Mouse (Mus musculus): ENCODE data around the gene Tekt5.

The Tekt5 gene

DNA sequence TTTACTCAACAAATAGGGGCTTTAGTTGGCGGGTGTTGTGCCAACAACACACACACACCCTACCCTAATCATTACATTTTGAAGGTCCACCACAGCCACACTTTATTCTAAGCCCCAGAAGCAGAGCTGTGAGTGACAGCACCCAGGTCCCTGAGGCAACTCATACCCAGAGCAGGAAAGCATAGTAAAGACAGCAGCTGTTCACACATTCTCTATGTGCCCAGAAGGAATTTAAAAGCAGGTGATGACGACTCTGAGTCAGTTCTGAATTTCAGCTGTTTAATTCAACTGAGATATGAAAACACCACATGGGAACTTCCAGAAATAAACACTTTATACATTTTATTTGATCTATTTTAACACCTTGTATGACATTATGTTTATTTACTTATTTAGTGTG is 15.8 kb downstream of the Tekt5 start:
- no peak for DNase-seq (ENCODE audit: low spot score in 2 of 2)

- DNase-seq (ENCODE audit: low spot score in 2 of 2) = no peak
Observed at GRCm38 (mm10) chr16:10377286-10377685, 18.0 kb downstream of the Tekt5 start.

DNA sequence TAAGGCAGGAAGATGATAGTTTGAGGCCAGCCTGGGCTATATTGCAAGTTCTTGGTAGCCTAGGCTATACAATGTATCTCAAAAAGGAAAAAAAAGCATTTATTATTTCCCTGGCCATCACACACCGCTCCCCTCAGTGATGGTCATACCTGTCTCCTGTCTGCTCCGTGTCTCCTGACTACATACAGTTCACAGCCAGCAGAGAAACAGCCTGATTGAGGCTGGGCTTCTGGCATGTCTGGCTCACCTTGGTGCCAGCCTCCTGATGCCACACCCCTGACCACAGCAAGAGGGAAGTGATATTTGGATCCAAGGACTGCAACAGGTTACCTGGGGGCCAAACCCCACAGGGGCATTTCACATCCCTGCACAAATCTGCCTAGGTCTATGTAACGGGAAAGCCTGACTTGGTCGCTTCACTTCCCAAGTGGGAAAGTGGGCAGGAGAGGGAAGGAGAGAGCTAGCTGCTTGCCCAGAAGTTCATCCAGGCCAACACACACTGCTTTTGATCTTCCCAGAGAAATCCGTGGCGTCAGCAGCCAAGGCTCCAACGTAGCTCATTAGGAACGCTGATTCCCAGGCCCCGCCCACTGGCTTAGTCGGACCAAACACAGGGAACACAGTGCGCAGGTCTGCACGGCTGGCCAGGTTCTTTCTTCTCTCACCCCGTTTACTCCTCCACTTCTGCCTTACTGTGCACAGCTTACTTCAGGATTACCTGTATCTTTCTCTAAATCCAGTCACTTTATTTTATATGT is 20.9 kb downstream of the Tekt5 start:
- DNase-seq (ENCODE audit: low spot score in 2 of 2) = no peak

- no peak for DNase-seq (ENCODE audit: low spot score in 2 of 2)
Observed at GRCm38 (mm10) chr16:10372372-10372771, 22.9 kb downstream of the Tekt5 start.

GRCm38 (mm10) chr16:10369996-10370395 is 25.3 kb downstream of the Tekt5 start:
- no peak for DNase-seq (ENCODE audit: low spot score in 2 of 2)

DNA sequence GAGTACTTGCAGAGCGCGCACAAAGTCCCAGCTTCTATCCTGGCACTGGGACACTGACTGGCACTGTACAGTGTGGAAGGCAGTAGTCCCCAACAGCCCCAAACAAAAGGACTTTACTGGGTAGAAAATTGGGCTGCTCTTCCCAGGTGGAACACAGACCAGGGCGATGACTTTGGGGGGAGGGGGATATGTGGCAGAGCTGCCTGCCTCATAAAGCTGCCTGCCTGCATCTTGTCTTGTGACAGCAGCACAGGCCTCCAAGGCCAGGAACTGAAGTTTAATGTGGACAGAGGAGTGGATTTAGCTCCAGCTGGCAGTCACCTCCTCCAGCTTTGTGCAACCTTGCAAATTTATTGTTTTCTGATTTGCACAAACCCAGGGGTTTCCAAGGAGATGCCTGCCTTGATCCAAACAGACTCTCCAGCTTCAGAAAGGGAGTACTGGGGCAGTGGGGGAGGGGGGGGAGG is 25.8 kb downstream of the Tekt5 start:
- DNase-seq (ENCODE audit: low spot score in 2 of 2) = no peak

GRCm38 (mm10) chr16:10366240-10367217 is 28.8 kb downstream of the Tekt5 start:
- no peak for DNase-seq (ENCODE audit: low spot score in 2 of 2)

DNA sequence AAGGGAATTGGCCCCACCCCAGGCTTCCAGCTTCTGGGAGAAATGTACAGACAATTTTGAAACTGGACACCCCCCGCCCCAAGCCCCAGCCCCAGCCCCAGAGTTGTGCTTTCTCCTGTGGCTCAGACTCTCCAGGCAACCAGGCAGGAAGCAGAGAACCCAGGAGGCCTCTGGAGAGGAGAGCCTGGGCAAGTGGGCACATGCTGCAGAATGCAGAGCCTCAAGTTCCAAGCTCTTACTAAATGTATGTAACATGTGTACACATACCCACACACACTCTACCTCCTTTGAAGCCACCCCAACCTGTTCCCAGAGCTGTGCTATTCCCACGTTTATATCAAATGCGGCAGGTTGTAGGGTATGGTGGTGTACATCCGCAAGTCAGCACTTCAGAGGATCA is 29.5 kb downstream of the Tekt5 start:
- no peak for DNase-seq (ENCODE audit: low spot score in 2 of 2)

- DNase-seq (ENCODE audit: low spot score in 2 of 2) = no peak
Observed at GRCm38 (mm10) chr16:10363061-10363460, 32.2 kb downstream of the Tekt5 start.

DNA sequence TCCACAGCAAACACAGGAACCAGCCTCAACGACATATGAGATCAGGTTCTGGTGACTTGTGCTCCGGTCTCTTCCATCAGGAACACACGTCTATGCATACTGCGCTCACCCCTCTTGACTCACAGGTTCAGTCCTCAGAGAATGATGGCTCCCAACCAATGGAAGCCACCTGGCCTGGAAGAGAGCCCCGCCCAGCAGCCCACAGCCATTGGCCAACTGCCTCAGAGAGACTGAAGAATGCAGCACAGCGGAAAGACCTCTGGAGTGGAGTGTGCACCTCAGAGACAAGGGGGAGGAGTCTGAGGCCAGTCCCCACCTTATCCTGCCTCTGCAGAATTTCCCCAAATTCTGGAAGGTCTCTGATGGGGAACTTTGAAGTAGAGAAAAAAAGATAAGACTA is 36.0 kb downstream of the Tekt5 start:
- DNase-seq (ENCODE audit: low spot score in 2 of 2) = no peak

DNA sequence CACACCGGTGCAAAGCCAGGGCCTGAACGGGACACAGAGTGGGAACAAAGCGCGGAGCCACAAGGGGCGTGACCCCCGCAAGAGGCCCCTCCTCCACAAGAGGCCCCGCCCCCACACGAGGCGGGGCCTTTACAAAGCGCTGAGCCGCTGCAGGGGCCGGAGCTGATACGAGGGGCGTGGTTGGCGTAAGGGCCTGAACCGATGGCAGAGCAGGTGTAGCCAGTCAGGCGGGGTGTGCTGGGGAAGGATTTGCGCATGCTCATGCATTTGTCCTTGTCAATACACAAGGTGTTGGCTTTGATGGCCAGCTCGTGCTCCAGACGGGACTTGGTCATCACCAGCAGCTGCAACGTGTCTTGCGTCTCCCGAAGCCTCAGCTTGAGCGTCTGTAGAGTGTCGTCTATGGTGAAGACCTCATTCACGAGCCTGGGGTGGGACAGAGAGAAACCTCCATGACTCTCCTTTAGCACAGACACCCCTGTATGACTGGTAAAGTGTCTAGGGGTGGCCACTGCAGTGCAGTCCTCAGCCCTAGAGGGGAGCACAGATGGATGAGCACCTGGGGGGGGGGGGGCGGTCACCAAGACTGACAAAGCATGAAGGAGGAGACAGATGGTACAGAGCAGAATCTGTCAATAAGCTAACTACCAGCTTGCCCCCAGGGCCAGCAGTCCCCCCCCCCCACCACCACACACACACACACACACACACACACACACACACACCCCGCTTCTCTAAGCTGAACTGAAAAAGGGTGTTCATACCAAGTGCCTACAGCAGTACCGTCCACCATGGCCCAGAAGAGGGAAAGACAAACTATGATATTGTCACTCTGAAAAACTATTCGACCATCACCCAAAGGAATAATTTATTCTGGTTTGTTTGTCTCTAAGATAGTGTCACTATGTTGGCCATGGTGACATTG is 37.0 kb downstream of the Tekt5 start:
- peak; percentile 29 to 37 for DNase-seq (ENCODE audit: low spot score in 2 of 2)

DNA sequence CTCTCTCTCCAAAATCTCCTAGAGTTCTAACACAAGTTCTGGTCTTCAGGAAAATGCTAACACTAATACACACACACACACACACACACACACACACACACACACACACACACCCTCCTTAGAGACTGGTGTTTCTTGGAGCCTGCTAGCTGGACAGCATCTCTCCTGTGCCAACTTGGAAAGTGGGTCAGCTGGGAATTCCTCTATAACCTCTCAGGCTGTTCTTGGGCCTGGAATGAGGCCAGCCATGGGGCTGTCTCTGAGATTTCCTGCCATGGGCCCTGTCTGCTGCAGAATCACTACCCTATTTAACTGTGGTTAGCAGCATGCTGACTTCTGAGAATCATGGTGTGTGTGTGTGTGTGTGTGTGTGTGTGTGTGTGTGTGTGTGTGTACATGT is 40.3 kb downstream of the Tekt5 start:
- no peak for DNase-seq (ENCODE audit: low spot score in 2 of 2)

- no peak for DNase-seq (ENCODE audit: low spot score in 2 of 2)
Observed at GRCm38 (mm10) chr16:10351050-10351636, 44.1 kb downstream of the Tekt5 start.

- no peak for DNase-seq (ENCODE audit: low spot score in 2 of 2)
Observed at GRCm38 (mm10) chr16:10349876-10350275, 45.4 kb downstream of the Tekt5 start.

GRCm38 (mm10) chr16:10349436-10349835 is 45.9 kb downstream of the Tekt5 start:
- no peak for DNase-seq (ENCODE audit: low spot score in 2 of 2)

- DNase-seq (ENCODE audit: low spot score in 2 of 2) = no peak
Observed at GRCm38 (mm10) chr16:10347551-10347950, 47.7 kb downstream of the Tekt5 start.

GRCm38 (mm10) chr16:10341110-10341509 is 54.2 kb downstream of the Tekt5 start:
- DNase-seq (ENCODE audit: low spot score in 2 of 2) = no peak

GRCm38 (mm10) chr16:10339930-10340329 is 55.4 kb downstream of the Tekt5 start:
- no peak for DNase-seq (ENCODE audit: low spot score in 2 of 2)

DNA sequence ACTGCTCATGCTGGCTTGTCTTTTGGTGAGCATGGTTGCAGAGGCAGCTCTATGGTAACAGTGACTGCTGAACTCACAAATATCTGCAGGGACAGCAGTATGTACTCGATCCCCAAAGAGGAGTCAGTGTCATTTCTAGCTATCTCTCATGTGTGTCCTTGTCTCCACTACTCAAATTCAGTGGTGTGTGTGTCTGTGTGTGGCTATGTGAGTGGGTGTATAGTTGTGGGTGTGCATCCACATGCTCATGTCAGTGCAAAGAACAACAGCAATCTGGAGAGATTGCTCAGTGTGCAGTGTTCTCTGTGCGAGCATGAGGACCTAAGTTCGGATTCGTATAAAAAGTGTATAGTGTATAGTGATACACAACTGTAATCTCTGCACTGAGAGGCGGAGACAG is 56.7 kb downstream of the Tekt5 start:
- no peak for DNase-seq (ENCODE audit: low spot score in 2 of 2)

DNA sequence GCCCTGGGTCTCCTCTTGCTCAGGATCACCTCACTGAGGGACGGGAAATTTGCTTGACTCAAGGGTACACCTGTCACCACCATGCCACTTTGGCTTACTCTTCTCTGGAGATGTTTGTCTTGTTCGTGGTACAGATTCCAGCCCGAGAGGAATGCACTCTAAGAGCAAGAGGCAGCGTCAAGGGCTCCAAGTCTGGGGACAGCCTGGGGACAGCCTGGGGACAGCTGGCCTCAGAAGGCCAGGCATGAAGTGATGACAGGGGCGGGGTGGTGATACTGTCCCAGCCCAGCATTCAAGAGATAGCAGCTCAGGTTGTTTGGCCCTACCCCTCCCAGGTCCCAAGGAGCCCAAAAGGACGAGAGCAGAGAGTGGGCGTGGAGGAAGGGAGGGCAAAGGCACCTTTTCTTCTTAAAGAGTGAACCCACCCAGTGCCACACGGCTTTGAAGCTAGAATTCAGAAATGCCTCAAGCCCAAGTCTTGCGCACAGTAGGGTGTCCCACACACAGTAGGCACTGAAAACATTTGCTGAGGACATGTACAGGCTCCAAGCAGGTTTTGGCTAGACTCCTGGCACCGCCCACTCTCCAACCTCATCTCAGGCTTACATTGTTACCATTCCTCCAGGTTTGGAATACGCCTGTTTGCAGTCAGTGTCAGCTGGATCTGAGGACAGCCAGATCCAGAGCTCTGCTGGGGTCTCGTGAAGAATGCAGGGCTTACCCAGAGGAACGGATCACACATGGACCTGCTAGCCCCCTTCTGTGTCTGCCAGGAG is 57.7 kb downstream of the Tekt5 start:
- DNase-seq (ENCODE audit: low spot score in 2 of 2) = no peak
